Mouse (Mus musculus): ENCODE data around the gene Cdkl1.

- no peak for TF ChIP-seq TCF12 (IDR thresholded peaks at IDR 0.05; ENCODE audit: insufficient read depth, poor library complexity, severe bottlenecking)
- no peak for TF ChIP-seq POLR2A (IDR thresholded peaks at IDR 0.05; ENCODE audit: insufficient read length, low read depth)
- TF ChIP-seq E2F4 (IDR thresholded peaks at IDR 0.05; ENCODE audit: insufficient read depth): no peak
- TF ChIP-seq USF1 (IDR thresholded peaks at IDR 0.05; ENCODE audit: low read depth): no peak
- no peak for TF ChIP-seq CEBPB (IDR thresholded peaks at IDR 0.05; ENCODE audit: insufficient read depth, poor library complexity, severe bottlenecking)
Observed at GRCm38 (mm10) chr12:69744138-69744537, 46.9 kb downstream of the Cdkl1 start.

Data from myocyte (in vitro differentiated cells).